Mouse (Mus musculus): ENCODE results near the gene Papss1. TPM values are rescaled to one million over a fixed set of nuclear protein-coding genes. Genes with fewer than 3 reads are reported as not detected.

Gene Papss1
- total RNA-seq, 1 experiment from 2014 or later = 15.7 TPM

DNA sequence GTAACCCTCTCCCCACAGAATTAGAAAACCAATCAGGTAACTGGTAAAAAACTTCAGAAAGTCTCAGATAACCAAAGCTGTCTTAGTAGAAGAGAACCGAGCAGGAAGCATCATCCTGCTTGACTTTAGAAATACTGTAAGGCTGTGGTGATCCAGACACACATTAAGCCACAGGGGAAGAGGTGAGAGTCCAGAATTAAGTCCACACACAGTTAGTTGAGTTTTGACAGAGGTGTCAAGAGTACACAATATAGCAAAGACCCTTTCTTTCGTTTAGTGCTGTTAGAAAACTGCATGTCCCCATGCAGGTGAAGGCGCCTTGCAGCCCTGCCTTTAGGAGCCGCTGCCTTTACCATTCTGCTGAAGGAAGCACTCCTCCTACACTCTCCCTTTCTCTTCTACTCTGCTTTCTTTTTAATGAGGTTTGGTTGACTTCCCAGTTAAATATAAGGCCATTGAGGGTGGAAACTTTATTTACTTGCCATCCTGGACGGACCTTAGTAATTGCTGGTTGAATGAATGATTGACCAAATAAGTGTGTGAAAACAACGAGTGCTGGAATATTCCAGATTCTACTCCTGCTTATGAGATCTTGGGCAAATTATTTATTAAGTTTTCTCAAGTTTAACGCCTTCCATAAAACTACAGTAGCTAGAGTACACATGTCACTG is 14.0 kb downstream of the Papss1 start:
- ATAC-seq (ENCODE audit: extremely low read depth, insufficient number of reproducible peaks, low FRiP score, poor library complexity, severe bottlenecking) = no peak

DNA sequence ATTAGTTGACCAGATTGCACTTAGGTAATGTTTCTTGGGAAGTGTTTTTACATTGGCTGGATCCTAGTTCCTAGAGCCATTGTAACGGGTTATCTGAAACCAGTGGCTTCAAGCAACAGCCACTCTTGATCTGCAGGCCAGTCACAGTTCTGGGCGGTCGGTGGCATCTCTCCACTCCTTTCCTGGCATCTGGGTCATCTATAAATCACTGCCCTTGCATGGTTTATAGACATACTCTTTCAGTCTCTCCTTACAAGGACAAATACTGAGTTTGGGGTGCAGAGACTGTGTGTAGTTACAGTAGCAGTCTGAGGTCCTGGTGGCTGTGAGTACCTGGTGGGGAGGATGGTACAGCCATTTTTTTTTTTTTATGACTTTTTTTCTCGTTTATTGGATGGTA is 15.5 kb downstream of the Papss1 start:
- ATAC-seq (ENCODE audit: extremely low read depth, insufficient number of reproducible peaks, low FRiP score, poor library complexity, severe bottlenecking) = no peak

DNA sequence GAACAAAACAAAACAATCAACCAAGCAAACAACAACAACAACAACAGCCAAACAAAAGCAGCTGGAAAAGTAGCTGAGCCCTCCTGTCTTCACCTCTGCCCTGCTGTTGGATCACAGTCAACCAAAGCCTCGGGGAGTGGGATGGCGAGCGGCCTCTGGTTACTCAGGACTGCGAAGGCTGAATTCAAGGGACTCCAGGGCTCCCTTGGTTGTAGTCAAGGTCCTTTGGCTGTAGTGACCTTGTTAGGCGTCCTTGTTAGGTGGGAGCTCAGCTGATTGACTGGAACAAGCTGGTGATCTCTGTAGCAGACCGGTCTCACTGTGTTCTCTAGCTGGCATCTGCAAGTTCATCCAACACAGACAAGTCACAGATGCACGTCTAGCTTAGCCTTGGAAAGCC is 16.5 kb downstream of the Papss1 start:
- no peak for ATAC-seq (ENCODE audit: extremely low read depth, insufficient number of reproducible peaks, low FRiP score, poor library complexity, severe bottlenecking)

DNA sequence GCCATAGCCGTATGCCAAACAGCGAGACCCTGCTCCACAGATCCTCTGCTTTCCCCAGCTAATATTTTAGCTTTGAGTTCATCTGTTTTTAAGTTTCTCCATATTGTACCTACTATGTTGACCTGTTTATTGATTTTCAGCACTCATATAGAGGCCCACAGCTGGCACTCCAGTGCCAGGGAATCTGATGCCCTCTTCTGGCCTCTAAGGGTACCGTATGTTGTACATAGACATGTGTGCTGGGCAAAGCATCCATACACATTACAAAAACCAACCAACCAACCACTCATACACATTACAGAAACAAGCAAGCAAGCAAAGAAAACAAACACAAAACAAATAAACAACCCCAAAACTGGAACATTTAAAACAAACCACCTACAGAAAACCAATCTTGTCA is 22.2 kb downstream of the Papss1 start:
- ATAC-seq (ENCODE audit: extremely low read depth, insufficient number of reproducible peaks, low FRiP score, poor library complexity, severe bottlenecking) = no peak

DNA sequence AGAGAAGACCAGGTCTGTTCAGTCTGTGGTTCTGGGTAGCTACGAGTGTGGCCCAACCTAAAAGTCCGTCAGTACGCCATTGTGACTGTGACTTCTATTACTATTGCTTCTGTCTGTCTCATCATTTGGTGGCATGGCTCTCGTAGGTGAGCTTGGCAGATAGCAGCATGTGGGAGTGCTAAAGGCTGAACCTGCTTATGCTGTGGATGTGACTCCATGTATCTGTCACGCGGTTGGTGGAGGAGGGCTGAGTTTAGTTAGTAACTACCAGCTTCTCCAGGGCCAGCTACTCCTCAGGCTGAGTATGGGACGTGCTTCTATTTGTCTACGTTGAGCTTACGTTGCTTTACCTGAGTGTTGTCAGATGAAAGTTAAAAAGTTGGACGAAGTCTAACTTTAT is 23.4 kb downstream of the Papss1 start:
- no peak for ATAC-seq (ENCODE audit: extremely low read depth, insufficient number of reproducible peaks, low FRiP score, poor library complexity, severe bottlenecking)

DNA sequence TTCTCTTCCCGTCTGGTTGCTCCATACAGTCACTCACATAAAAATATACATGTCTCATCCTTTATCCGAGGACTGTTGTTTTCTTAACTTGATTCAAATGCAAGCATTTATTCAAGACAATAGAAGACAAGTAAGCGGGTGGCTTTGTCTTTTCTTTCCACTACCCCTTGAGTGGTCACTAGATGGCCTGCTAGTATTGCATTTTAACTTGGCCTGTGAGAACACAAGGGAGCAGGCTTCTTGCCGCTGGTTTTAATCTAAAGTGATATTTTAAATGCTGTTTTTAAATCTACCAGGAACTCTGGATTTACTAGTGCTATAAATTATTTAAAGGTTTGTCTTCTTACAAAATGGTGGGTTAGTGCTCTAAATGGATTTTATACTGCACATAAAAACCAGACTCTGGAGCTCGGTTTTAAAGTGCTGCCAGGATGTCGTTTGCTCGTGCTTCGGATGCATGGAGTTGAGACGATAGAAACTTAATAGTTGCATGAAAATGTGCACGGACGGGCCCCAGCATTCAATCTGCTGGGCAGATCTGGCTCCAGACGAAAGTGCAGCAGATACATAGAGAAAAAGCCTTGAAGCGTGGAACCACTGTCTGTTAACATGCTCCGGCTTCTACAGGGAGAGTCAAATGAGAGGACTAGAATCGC is 28.7 kb downstream of the Papss1 start:
- ATAC-seq (ENCODE audit: extremely low read depth, insufficient number of reproducible peaks, low FRiP score, poor library complexity, severe bottlenecking) = no peak

DNA sequence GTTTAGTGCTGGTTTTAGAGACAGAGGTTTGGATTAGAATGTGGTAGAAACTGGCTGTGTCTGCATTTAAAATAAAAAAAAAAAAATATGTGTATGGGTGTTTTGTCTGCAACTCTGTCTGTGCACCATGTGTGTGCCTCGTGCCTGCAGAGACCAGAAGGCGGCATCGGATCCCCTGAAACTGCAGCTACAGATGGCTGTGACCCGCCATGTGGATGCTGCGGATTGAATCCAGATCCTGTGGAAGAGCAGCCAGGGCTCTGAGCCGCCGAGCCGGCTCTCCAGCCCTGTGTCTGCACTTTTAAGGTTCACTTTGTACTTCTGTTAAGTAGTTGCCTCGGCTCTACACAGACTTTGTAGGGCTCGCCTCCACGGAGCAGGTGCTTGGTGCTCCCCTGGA is 29.8 kb downstream of the Papss1 start:
- ATAC-seq (ENCODE audit: extremely low read depth, insufficient number of reproducible peaks, low FRiP score, poor library complexity, severe bottlenecking) = no peak

DNA sequence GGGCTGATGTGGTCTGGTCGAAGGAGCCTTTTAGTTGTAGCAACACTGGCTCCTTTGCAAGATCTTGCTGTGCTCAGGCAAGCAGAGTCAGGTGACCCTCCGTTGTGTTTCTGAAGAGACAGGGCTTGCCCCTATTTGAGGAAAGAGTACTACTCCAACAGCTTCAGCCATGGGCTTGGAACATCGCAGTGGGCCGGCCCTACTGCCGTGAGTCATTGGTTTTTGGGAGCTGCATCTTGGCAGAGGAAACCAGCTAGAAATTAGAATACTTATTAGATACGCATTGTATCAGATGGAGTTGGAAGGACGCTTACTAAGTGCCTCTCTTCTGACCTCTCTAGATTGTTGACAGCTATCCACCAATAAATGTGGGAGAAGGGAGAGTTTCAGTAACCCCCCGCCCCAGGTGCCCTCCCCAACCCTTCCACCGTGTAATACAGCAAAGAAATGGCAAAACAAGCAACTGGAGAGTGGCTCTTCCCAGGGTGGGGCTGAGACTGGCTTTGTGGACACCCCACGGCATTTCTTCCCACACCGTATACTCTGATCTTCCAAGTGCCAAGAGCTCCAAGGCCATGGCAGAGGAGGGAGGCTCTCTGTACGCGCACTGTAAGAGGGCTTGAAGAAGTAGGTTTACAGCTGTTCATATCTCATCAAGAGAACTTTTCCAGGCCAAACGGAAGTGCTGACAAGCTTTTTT is 31.1 kb downstream of the Papss1 start:
- no peak for ATAC-seq (ENCODE audit: extremely low read depth, insufficient number of reproducible peaks, low FRiP score, poor library complexity, severe bottlenecking)

DNA sequence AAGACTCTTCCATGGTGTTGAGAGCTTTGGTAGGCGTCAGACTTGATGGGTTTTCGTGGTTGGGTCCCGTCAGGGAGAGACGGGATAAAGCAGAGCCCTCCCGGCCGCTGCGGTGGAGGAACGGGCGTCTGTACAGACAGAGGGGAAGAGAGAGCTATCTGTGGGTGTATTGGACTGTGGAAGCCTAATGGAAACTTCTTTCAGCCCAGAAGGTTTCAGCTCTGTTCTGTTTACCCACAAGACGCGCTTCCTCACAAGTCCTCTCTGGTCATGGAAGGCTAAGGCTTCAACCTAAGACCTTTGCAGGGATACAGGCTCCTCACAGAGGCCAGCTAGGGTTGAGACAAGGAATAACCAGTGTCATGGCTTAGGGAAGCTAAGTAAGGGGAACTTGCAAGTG is 36.2 kb downstream of the Papss1 start:
- no peak for ATAC-seq (ENCODE audit: extremely low read depth, insufficient number of reproducible peaks, low FRiP score, poor library complexity, severe bottlenecking)

DNA sequence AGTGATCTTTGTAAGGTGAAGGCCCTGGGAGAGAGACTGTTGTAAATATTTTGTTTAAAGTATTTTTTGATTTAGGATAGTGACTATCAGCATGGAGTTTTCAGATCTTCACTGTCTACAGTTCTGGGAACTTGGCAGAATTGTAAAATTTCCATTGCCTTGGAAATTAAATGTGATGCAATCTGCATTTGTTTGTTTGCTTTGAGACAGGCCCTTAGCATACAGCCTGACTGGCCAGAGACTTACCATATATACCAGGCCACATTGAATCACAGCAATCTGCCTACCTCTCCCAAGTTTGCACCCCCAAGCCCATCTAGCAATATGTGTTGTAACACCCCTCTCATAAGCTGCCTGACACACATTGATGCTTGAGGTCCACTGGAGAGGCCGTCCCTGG is 36.8 kb downstream of the Papss1 start:
- ATAC-seq (ENCODE audit: extremely low read depth, insufficient number of reproducible peaks, low FRiP score, poor library complexity, severe bottlenecking) = no peak

DNA sequence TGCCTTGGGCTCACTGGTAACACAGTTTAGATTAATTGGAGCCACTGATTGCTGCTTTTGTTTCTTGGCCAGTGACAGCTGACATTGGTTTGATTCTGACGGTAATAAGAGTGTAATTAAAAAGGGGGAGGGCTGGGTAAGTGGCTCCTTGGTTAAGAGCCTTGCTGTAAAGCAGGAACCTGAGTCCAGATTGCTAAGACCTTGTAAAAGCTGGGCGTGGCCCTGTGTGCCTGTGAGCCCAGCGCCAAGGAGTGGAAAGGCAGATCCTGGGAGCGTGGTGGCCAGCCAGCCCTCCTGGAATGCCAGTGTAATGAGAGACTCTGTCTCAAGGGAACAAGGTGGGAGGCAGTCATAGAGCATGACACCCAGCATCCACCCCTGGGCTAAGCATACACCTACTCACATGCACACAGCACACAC is 38.4 kb downstream of the Papss1 start:
- no peak for ATAC-seq (ENCODE audit: extremely low read depth, insufficient number of reproducible peaks, low FRiP score, poor library complexity, severe bottlenecking)

DNA sequence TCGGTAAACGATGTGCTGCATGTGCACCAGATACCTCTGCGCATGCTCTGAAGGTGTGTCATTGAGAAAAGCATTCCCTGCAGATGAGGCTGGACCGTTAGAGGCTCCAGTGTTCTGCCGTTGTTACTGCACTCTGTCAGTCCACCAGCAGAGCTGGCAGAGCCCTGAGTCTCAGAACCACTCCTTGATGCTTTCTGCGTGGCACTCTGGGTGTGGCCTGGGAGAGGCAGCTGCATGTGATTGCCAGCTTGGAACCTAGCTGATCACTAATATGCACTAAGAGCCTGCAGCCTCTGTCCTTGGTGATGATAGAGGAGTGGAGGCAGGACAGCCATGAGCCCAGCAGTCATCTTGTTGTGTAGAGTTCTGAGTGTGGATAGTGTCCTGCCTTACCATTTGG is 43.5 kb downstream of the Papss1 start:
- no peak for ATAC-seq (ENCODE audit: extremely low read depth, insufficient number of reproducible peaks, low FRiP score, poor library complexity, severe bottlenecking)

DNA sequence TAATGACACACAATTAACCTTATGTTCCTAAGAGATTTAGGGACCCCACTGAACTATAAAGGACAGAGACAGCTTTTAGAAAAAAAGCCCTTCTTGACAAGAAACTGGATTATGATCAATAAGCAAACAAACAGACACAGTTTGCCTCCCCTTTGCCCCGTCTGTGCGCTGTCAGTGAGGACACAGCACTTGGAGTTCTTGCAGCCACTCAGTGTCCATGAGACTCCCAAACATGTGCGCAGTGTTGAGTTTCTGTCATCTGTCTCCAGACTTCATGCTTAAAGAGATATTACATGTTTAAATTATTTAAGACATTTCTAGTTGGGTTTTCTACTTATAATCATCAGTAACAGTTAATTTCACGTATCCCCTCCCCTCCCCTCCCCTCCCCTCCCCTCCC is 45.1 kb downstream of the Papss1 start:
- no peak for ATAC-seq (ENCODE audit: extremely low read depth, insufficient number of reproducible peaks, low FRiP score, poor library complexity, severe bottlenecking)

DNA sequence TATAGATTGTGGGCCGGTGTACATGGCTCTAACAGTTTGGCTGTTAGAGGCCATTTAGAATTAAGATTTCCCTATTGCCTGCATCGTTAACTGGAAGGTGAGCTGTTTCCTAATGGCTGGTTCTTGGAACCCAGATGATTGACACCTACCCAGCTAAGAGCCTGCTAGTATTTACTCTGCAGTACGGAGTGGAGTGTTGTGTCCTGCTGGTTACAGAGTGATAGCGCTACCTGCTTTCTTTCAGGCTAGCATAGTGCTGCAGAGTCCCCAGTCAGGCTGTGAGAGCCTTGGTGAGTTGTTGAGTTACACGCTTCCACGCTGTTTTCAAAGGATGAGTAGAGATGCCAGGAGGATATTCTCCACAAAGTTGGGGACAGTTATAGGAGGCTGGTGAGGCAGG is 46.0 kb downstream of the Papss1 start:
- ATAC-seq (ENCODE audit: extremely low read depth, insufficient number of reproducible peaks, low FRiP score, poor library complexity, severe bottlenecking) = no peak

DNA sequence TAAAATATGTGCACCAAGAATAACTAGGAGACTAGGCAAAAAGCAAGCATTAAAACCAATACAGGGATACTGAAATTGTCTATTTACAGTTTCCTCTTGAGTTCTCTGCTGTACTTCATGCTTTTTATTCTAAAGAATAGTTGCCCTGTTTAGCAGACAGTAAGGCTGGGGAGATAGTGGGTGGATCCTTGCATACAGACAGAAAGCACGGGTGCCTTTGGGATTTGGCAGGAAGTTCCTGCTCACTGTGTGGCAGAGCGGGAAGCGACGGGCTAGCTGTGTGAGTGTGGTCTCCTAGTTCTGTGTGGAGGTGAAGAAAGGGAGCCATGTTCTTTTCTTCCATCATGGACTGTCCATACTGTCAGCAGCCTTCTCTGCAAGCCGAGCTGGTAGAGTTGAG is 48.3 kb downstream of the Papss1 start:
- ATAC-seq (ENCODE audit: extremely low read depth, insufficient number of reproducible peaks, low FRiP score, poor library complexity, severe bottlenecking) = no peak

DNA sequence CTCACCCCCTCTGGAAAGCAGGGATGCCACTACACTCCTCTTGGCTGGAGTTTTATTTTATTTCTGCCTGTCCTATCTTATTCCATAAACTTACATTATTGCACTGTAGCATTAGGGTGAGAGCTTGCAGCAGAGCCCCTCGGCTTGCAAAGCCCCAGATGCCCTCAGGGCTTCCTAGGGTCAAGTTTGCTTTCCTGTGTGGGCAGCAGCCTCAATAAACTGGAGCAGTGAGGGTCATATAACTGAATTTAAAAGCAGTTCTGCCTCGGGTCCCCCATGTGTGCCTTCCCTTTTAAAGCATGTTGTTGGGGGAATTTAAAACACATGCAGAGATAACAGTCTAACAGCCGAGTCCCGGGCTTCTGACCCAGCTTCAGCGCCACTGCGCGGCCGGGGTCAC is 49.5 kb downstream of the Papss1 start:
- ATAC-seq (ENCODE audit: extremely low read depth, insufficient number of reproducible peaks, low FRiP score, poor library complexity, severe bottlenecking) = no peak

DNA sequence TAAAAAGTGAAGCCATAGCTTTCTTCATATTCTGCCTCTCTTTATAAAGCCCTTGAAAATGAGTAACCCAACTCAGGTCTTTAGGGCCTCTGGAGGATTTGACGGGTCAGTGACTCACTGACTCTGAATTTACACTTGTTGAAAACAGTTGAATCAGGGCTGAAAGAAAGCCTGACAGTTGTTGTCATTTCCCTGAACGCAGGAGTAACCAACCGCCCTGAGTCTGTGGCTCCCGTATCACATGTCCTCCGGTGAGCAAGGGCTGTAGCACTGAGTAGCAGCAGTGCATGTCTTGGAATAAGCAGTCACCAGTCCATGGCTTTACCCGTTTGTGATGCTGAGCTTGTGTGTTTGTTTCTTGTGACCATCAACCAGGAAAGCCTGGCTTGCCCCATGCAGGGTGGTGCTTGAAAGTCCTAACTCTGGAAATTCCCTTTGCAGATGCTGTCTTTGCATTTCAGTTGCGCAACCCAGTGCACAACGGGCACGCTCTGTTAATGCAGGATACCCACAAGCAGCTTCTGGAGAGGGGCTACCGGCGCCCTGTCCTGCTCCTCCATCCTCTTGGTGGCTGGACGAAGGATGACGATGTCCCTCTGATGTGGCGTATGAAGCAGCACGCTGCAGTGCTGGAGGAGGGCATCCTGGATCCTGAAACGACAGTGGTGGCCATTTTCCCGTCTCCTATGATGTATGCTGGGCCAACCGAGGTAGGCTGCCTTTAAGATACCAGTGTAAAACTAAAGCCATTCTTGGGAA is 54.2 kb downstream of the Papss1 start:
- ATAC-seq (ENCODE audit: extremely low read depth, insufficient number of reproducible peaks, low FRiP score, poor library complexity, severe bottlenecking) = no peak

DNA sequence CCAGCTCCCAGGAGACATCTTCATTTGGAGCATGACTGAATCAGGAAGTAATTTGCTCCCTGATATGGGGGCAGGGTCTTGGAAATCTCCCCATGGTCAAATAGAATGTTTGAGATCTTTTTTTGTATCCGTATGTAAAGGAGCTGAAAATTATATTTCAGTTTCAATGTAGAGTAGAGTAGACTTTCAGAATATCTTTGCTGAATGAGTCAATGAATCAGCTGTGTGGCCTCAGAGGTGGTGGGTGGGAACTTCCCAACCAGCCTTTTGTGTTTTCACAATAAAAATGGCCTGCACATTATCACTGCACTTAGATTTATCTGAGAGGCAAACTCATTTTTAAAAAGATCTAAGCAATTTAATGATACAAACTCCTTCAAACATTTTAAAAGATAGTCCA is 58.6 kb downstream of the Papss1 start:
- ATAC-seq (ENCODE audit: extremely low read depth, insufficient number of reproducible peaks, low FRiP score, poor library complexity, severe bottlenecking) = no peak

DNA sequence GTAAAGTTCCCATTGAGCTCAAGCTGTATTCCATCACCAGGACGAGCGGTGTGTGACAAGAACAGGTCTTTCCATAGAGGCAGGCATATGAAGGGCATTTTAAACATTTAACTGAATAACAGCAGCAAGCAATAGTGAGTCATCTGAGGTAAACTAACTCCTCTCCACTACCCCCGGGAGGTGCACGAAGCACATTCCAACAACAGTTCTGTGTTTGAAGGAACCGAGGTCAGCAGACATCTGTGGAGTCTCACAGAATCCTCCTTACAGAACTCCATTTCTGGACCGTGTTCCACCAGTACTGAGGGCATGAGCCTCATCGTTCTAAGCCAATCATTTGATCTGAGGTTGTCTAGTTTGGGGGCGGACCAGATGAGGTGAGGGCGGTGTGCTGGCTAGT is 59.5 kb downstream of the Papss1 start:
- no peak for ATAC-seq (ENCODE audit: extremely low read depth, insufficient number of reproducible peaks, low FRiP score, poor library complexity, severe bottlenecking)

DNA sequence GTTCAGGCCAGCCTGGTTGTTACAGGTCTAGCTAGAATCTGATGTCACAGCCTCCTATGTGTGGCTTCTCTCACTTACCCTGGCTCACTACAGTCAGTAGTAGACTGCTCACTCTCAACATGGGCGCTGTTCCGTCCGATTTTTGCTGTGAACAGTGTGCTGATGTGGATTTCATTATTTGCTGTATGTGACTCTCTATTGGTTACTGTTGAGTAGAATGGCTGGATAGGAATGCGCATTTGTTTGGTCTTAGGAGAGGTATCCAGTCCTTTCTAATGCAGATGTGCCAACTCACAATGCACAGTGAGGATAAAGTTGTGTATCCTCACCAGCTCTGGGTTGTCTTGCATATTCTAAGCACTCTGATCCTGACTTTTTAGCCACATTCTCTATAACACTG is 62.9 kb downstream of the Papss1 start:
- ATAC-seq (ENCODE audit: extremely low read depth, insufficient number of reproducible peaks, low FRiP score, poor library complexity, severe bottlenecking) = no peak
